Mouse (Mus musculus): ENCODE data around the gene Akap8l. TPM values are rescaled to one million over a fixed set of nuclear protein-coding genes. Genes with fewer than 3 reads are reported as not detected.

The Akap8l gene
- polyA plus RNA-seq, 1 experiment = 23.1 TPM

DNA sequence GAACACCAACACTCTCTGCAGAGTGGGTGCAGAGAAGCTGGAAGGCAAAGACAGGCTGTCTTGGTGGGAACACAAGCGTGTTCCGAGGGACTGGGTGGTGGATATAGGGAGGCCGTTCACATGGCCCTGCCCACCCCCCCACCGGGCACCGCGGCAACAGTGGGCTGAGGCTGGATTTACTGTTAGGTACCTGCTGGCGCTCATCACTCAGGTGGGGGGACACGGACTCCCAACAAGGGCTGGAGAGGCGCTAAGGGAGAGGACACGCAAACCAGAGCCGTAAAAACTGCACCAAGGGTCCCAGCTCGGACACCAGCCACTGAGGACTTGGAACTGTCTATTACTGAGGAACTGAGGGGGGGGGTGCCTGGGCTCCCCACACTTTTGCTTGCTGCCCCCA lies 15.5 kb downstream of the Akap8l start:
- no peak overlapping the region for H3K4me3 ChIP-seq (replicated peaks)
- H3K4me1 ChIP-seq (ENCODE audit: control insufficient read depth) = peaks cover 2% of the 10 kb centered on the region; the same call in 1 of the 2 replicates
- no peaks in the 10 kb centered on the region for H3K27me3 ChIP-seq (ENCODE audit: control insufficient read depth)
- H3K36me3 ChIP-seq (ENCODE audit: control insufficient read depth) = peaks cover 95% of the 10 kb centered on the region
- H3K9me3 ChIP-seq (ENCODE audit: control insufficient read depth, low read length) = no peaks in the 10 kb centered on the region
- TF ChIP-seq TAL1 (IDR thresholded peaks at IDR 0.05; ENCODE audit: low read length) = no peak
- TF ChIP-seq GATA1 (IDR thresholded peaks at IDR 0.05; ENCODE audit: low read length) = no peak

DNA sequence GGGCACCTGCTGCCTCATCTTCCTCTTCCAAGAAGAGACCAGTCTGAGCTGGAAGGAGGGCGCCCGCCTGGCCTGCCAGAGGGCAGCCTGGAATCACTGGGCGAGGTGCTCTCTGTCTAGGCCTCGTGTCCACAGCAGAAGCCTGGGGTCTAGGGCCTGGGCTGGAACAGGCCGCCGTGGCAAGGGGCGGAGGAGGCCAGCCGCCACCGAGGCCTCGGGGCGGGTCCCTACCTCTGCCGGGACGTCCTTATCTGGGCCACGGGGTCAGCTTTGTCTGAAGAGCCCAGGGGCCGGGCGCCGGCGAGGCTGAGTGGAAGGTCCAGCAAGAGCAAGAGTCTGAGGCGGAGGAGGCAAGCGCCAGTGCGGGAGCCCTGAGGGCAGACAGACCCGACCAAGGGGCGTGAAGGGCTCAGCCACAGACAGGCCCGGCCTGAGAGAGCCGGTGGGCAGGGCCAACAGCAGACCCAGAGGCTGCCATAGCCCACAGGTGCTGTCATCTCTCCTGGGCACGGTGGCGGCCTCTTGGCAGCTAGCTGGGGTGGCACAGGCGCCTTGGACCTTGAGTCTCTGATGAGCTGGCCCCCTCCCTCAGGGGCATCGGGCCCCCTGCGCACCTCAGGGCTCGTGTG lies 16.6 kb downstream of the Akap8l start:
- Histone ChIP-seq H3K9me3 (ENCODE audit: control insufficient read depth, low read length) (no peaks in the 10 kb centered on the region), H3K4me3 (replicated peaks) (no peak overlapping the region), H3K4me1 (ENCODE audit: control insufficient read depth) (peaks cover 2% of the 10 kb centered on the region; the same call in 1 of the 2 replicates), H3K36me3 (ENCODE audit: control insufficient read depth) (peaks cover 98% of the 10 kb centered on the region), H3K27me3 (ENCODE audit: control insufficient read depth) (no peaks in the 10 kb centered on the region)
- TF ChIP-seq TAL1 (IDR thresholded peaks at IDR 0.05; ENCODE audit: low read length) (no peak), GATA1 (IDR thresholded peaks at IDR 0.05; ENCODE audit: low read length) (no peak)

DNA sequence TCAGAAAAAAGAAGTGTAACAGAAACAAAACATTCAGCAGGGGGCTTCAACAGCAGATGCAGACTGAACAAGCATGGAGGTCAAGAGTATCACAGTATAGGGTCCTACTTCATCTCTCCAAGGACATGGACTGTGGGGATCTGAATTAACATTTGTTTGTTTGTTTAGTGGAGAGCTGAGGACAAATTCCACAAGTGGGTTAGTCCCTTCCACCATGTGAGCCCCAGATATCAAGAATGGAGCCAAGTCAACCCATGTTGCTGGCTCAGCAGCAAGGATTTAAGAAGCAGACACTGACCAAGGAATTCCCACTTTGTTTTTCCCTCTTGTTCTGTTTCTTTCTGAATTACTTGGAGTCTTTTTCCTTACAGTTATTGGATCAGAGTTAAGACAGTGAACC lies 22.9 kb downstream of the Akap8l start:
- no peak for TF ChIP-seq GATA1 (IDR thresholded peaks at IDR 0.05; ENCODE audit: low read length)
- Histone ChIP-seq H3K27me3 (ENCODE audit: control insufficient read depth) (no peaks in the 10 kb centered on the region), H3K4me3 (replicated peaks) (no peak overlapping the region), H3K36me3 (ENCODE audit: control insufficient read depth) (peaks cover 92% of the 10 kb centered on the region), H3K4me1 (ENCODE audit: control insufficient read depth) (peaks cover 5% of the 10 kb centered on the region), H3K9me3 (ENCODE audit: control insufficient read depth, low read length) (no peaks in the 10 kb centered on the region)

DNA sequence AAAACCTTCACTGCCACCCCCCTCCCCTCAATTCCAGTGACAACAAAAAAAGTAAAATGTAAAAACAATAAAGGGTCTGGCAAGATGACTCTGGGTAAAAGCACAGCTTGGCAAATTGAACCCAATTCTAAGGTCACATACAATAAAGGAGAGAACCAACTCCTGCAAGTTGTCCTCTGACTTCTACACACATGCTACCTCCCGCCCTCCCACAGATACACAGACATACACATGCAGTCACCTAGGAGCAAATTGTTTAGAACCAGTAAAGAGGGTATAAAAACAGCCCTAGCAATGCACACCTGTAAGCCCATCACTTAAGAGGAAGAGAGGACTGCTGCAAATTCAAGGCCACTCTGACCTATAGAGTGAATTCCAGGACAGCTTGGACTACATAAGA lies 27.6 kb downstream of the Akap8l start:
- Histone ChIP-seq H3K4me1 (ENCODE audit: control insufficient read depth) (peaks cover 37% of the 10 kb centered on the region), H3K27me3 (ENCODE audit: control insufficient read depth) (no peaks in the 10 kb centered on the region), H3K9me3 (ENCODE audit: control insufficient read depth, low read length) (no peaks in the 10 kb centered on the region), H3K4me3 (replicated peaks) (no peak overlapping the region), H3K36me3 (ENCODE audit: control insufficient read depth) (peaks cover 64% of the 10 kb centered on the region)
- TF ChIP-seq GATA1 (IDR thresholded peaks at IDR 0.05; ENCODE audit: low read length) (no peak), TAL1 (IDR thresholded peaks at IDR 0.05; ENCODE audit: low read length) (no peak)

DNA sequence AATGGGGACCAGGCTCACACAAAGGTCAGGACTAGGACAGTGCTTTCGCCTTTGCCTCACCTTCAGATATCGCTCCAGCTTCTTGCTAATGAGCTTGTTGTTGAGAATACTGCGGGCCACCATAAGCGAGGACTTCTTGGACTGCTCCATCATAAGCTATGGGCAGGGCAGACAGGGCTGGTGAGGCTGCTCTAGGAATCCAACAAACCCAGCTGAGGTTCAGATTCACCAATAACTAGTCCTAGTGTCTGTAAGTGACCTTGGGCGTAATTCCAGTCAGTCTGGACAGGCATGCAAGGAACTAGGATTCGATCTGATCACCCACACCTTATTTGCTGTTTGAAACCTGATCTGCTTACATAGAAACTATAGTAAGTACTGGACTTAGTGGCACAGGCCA lies 28.6 kb downstream of the Akap8l start:
- Histone ChIP-seq H3K27me3 (ENCODE audit: control insufficient read depth) (no peaks in the 10 kb centered on the region), H3K36me3 (ENCODE audit: control insufficient read depth) (peaks cover 64% of the 10 kb centered on the region)

DNA sequence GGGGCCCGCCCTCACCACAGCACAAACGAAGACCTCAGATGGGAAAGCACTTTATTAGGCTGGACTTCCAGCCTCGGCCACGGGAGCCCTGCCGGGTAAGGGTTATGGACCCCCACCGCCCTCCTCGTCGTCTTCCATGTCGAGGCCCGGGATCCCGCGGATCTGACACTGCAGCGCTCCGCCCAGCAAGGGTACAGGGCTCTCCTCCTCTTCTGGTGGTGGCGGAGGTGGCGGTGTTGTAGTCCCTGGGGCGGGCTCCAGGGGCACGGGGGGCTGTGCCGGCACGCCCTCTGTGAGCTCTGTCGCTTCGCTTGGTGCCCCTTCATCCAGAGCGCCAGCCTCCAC lies 29.0 kb downstream of the Akap8l start:
- no peaks in the 10 kb centered on the region for H3K27me3 ChIP-seq (ENCODE audit: control insufficient read depth)
- H3K4me1 ChIP-seq (ENCODE audit: control insufficient read depth) = peaks cover 38% of the 10 kb centered on the region
- peaks cover 64% of the 10 kb centered on the region for H3K36me3 ChIP-seq (ENCODE audit: control insufficient read depth)
- H3K4me3 ChIP-seq (replicated peaks) = peak overlapping the region; percentile 99
- TF ChIP-seq TAL1 (IDR thresholded peaks at IDR 0.05; ENCODE audit: low read length) = no peak
- TF ChIP-seq GATA1 (IDR thresholded peaks at IDR 0.05; ENCODE audit: low read length) = no peak
- H3K9me3 ChIP-seq (ENCODE audit: control insufficient read depth, low read length) = no peaks in the 10 kb centered on the region

More for the DNA sequence above, 28.6 kb downstream of the Akap8l start:
- Histone ChIP-seq H3K9me3 (ENCODE audit: control insufficient read depth, low read length) (no peaks in the 10 kb centered on the region), H3K4me1 (ENCODE audit: control insufficient read depth) (peaks cover 38% of the 10 kb centered on the region), H3K4me3 (replicated peaks) (peak overlapping the region; percentile 99)
- TF ChIP-seq TAL1 (IDR thresholded peaks at IDR 0.05; ENCODE audit: low read length) = no peak
- no peak for TF ChIP-seq GATA1 (IDR thresholded peaks at IDR 0.05; ENCODE audit: low read length)

DNA sequence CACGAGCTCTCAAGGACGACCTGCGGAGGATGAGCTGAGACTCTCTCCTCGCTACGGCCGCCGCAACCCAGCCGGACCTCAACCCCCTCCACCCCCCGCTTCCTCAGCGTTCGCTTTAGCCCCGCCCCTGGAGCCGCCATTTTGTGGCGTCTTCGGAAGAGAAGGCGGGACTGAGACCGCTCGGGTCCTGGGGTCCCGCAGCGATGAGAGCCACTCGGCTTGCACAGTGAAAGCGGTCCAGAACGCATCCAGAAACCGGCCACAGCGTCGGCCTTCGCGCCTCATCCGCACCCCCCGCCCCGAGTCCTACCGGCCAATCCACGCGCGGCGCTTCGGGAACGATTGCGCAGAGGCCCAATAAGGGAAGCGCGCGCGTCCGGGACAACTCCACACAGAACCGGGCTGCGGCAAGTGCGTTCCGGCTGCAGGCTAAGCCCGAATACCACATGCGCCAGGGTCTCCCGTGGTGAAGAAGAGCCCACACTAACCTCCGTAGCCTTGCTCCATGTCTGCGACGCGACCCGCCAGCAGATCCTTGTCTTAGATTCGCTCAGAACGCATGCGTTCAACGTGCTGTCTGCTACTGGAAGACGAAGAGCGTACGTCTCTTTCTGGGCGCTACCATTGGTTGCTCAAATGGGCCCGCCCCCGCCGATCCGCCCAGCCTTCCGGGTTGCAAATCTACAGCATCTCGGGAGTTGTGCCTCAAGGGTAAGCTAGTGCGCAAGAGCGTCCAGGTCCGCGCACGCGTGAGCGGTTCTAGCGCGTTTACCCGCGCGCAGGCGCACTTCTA lies 29.6 kb downstream of the Akap8l start, which contains the start of gene Akap8:
Gene Akap8 (minus strand): TSS at position 642 of the 793 bp plus-strand sequence.
- H3K4me3 ChIP-seq (replicated peaks) = peak within 1 kb of the TSS; percentile 99
- no peaks in the 10 kb centered on the region for H3K27me3 ChIP-seq (ENCODE audit: control insufficient read depth)
- TF ChIP-seq TAL1 (IDR thresholded peaks at IDR 0.05; ENCODE audit: low read length) = no peak
- TF ChIP-seq GATA1 (IDR thresholded peaks at IDR 0.05; ENCODE audit: low read length) = peak; percentile 32
- peaks cover 64% of the 10 kb centered on the region for H3K36me3 ChIP-seq (ENCODE audit: control insufficient read depth)
- peaks cover 43% of the 10 kb centered on the region for H3K4me1 ChIP-seq (ENCODE audit: control insufficient read depth)
- no peaks in the 10 kb centered on the region for H3K9me3 ChIP-seq (ENCODE audit: control insufficient read depth, low read length)

DNA sequence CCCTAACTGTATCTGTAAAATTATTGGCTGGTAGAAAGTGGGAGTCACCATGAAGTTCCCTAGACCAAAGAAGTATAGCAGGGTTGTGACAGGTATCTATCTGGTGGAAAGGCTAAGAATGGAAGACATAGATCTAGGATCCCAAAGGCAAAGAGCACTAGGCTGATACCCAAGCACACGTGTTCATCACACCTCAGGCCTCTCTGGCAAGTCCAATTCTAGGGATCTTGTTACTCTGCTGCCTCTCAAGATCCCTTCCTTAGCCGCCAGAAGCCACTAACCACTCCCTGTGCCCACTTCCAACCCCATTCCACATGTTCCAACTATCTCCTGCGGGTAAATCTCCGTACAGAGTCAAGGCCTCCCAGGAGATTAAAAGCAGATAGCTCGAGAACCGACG lies 30.5 kb downstream of the Akap8l start:
- Histone ChIP-seq H3K4me1 (ENCODE audit: control insufficient read depth) (peaks cover 46% of the 10 kb centered on the region), H3K27me3 (ENCODE audit: control insufficient read depth) (no peaks in the 10 kb centered on the region), H3K4me3 (replicated peaks) (peak overlapping the region; percentile 99), H3K36me3 (ENCODE audit: control insufficient read depth) (peaks cover 66% of the 10 kb centered on the region), H3K9me3 (ENCODE audit: control insufficient read depth, low read length) (no peaks in the 10 kb centered on the region)
- TF ChIP-seq TAL1 (IDR thresholded peaks at IDR 0.05; ENCODE audit: low read length) (no peak), GATA1 (IDR thresholded peaks at IDR 0.05; ENCODE audit: low read length) (no peak)

DNA sequence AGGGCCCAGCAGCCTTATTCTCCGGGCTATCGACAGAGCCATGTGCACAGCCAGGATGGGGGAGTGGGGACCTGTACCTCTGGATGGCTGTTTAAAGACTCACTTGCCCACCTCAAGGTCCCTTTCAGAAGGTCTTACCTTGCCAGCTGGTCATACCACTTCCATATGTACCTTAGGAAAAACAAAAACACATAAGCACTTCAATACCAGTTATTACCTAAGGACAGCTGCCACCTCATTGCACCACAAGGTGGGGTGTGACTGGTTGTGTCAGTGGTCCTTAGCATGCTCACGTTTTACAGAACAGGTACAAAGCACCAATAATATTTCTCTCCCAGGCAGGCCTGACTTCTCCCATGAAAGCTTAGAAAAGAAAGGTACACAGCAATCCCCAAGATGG lies 32.7 kb downstream of the Akap8l start:
- Histone ChIP-seq H3K4me1 (ENCODE audit: control insufficient read depth) (peaks cover 57% of the 10 kb centered on the region), H3K36me3 (ENCODE audit: control insufficient read depth) (peaks cover 71% of the 10 kb centered on the region)
- no peak for TF ChIP-seq GATA1 (IDR thresholded peaks at IDR 0.05; ENCODE audit: low read length)
- no peak for TF ChIP-seq TAL1 (IDR thresholded peaks at IDR 0.05; ENCODE audit: low read length)

More for the DNA sequence above, 32.7 kb downstream of the Akap8l start:
- Histone ChIP-seq H3K9me3 (ENCODE audit: control insufficient read depth, low read length) (no peaks in the 10 kb centered on the region), H3K4me3 (replicated peaks) (no peak overlapping the region), H3K27me3 (ENCODE audit: control insufficient read depth) (no peaks in the 10 kb centered on the region)

Data from erythroblast, embryonic 14.5 days (primary cell).